ENCODE assay signal across 19 mouse cellular contexts in genomic region chr8:105788927-105789326, GRCm38 (mm10). TPM values are rescaled to one million over a fixed set of nuclear protein-coding genes. Genes with fewer than 3 reads are reported as not detected.
DNase-seq lines count a peak whose midpoint lies in the region; ATAC-seq and TF ChIP-seq lines count a peak whose summit lies in the region.
"Had no signal": no experiment of that assay in that cellular context is flagged by ENCODE, and none has a peak within 500 bp of the region (broad histone marks: within the 10 kb centered on the region; RNA-seq: fewer than 3 reads in every experiment).

No protein-coding gene starts in this region.

- WGBS in heart, embryonic 16.5 days: 49% methylated on average over 4 of the region's 4 CpGs
- WGBS in forebrain, postnatal 0 days: 60% methylated on average over 4 of the region's 4 CpGs

- H3K4me2 ChIP-seq in heart, embryonic 16.5 days (ENCODE audit: low read depth, low read length): no peak overlapping the region
- no peak overlapping the region for H3K4me2 ChIP-seq in forebrain, postnatal 0 days (ENCODE audit: low read depth)
- H3K4me2 ChIP-seq: embryonic facial prominence, embryonic 15.5 days; heart, embryonic 13.5 days had no signal

- peaks cover 9% of the 10 kb centered on the region; the same call in 1 of the 2 replicates for H3K36me3 ChIP-seq in heart, embryonic 16.5 days (ENCODE audit: control insufficient read depth, insufficient read depth)
- H3K36me3 ChIP-seq in forebrain, postnatal 0 days (ENCODE audit: insufficient read depth): peaks cover 10% of the 10 kb centered on the region

- no peaks in the 10 kb centered on the region for H3K4me1 ChIP-seq in heart, embryonic 16.5 days (ENCODE audit: control insufficient read depth, insufficient read depth, low read length)
- no peaks in the 10 kb centered on the region for H3K4me1 ChIP-seq in forebrain, postnatal 0 days (ENCODE audit: insufficient read depth)

- H3K27me3 ChIP-seq in heart, embryonic 16.5 days (ENCODE audit: control insufficient read depth, insufficient read depth, low read length): no peaks in the 10 kb centered on the region
- no peaks in the 10 kb centered on the region for H3K27me3 ChIP-seq in forebrain, postnatal 0 days (ENCODE audit: insufficient read depth, low read length)
- H3K27me3 ChIP-seq: embryonic facial prominence, embryonic 15.5 days had no signal

- H3K27ac ChIP-seq in heart, embryonic 16.5 days (ENCODE audit: low read length): peak overlapping the region; percentile 25
- H3K27ac ChIP-seq in forebrain, postnatal 0 days (ENCODE audit: low read depth, low read length): no peak overlapping the region
- H3K27ac ChIP-seq: embryonic facial prominence, embryonic 15.5 days; gastrocnemius, adult 2 months; heart, embryonic 13.5 days; macrophage had no signal

- no peak for TF ChIP-seq CTCF in forebrain, postnatal 0 days (IDR thresholded peaks at IDR 0.05; ENCODE audit: low read depth)

- H3K9ac ChIP-seq in heart, embryonic 16.5 days (ENCODE audit: low read length): no peak overlapping the region
- H3K9ac ChIP-seq in forebrain, postnatal 0 days: no peak overlapping the region
- H3K9ac ChIP-seq: embryonic facial prominence, embryonic 15.5 days; heart, embryonic 13.5 days had no signal

- H3K9me3 ChIP-seq in heart, embryonic 16.5 days (replicated peaks; ENCODE audit: control insufficient read depth, low read length): no peaks in the 10 kb centered on the region
- H3K9me3 ChIP-seq in forebrain, postnatal 0 days (ENCODE audit: low read length): no peaks in the 10 kb centered on the region
- H3K9me3 ChIP-seq: embryonic facial prominence, embryonic 15.5 days; heart, embryonic 13.5 days had no signal

- no peak overlapping the region for H3K4me3 ChIP-seq in heart, embryonic 16.5 days (ENCODE audit: low read length)
- H3K4me3 ChIP-seq in forebrain, postnatal 0 days (ENCODE audit: low read depth, low read length): no peak overlapping the region
- H3K4me3 ChIP-seq: embryonic facial prominence, embryonic 15.5 days; gastrocnemius, adult 2 months; heart, embryonic 13.5 days had no signal

- no peak for DNase-seq in heart, adult 18-20 months
- peak; percentile 61 for DNase-seq in T-cell, adult 2 months (ENCODE audit: low spot score)
- DNase-seq in thymus, postnatal 10 days (ENCODE audit: low spot score in 2 of 2): peak; percentile 40 to 46
- DNase-seq in forebrain, postnatal 0 days: no peak
- no peak for DNase-seq in kidney, postnatal 25 days
- no peak for DNase-seq in adrenal gland, adult 8-10 months
- DNase-seq: gastrocnemius, adult 2 months; layer of hippocampus, postnatal 36 days had no signal

- peak; percentile 72 for ATAC-seq in heart, embryonic 16.5 days (replicated peaks; ENCODE audit: extremely low read depth, insufficient read depth, low FRiP score)
- peak; percentile 82 for ATAC-seq in megakaryocyte progenitor cell, adult 5-6 weeks (replicated peaks; ENCODE audit: poor library complexity)
- ATAC-seq in forebrain, postnatal 0 days: no peak
- ATAC-seq: hindbrain, embryonic 16.5 days; intestine, postnatal 0 days; midbrain, embryonic 16.5 days had no signal

RNA-seq across cellular contexts. Expression of gene Gfod2, which starts 30.5 kb away (rescaled TPM):
- 7.5 and 12.0 TPM in 2 replicates for polyA plus RNA-seq in heart, embryonic 16.5 days (2015; fragmentation: Nextera tagmentation; extraction: Ambion mirVana)
- 1 to 10 TPM; 3.8 to 4.5 TPM for total RNA-seq in heart, adult 18-20 months (2021)
- total RNA-seq in megakaryocyte progenitor cell, adult 5-6 weeks (2015): 0.74 and 1.0 TPM in 2 replicates
- total RNA-seq in megakaryocyte progenitor cell, adult 5-6 weeks (2017): 1.4 and 4.2 TPM in 2 replicates
- total RNA-seq in forebrain, postnatal 0 days (2014; rRNA removed): 42.6 and 51.2 TPM in 2 replicates
- polyA plus RNA-seq in forebrain, postnatal 0 days (2015; fragmentation: Nextera tagmentation; extraction: Ambion mirVana): 58.4 and 71.2 TPM in 2 replicates
- total RNA-seq in adrenal gland, adult 8-10 months (2022): 10 to 100 TPM in 2 of 4 experiments, 1 to 10 TPM in 2; 8.9 to 10.9 (median 10.0) TPM

RNA-seq across cellular contexts. Expression of gene Ranbp10, which starts 38.2 kb away (rescaled TPM):
- polyA plus RNA-seq in heart, embryonic 16.5 days (2015; fragmentation: Nextera tagmentation; extraction: Ambion mirVana): 8.3 and 9.2 TPM in 2 replicates
- total RNA-seq in heart, adult 18-20 months (2021): 10 to 100 TPM; 18.1 to 18.6 TPM
- 12.6 and 13.2 TPM in 2 replicates for total RNA-seq in megakaryocyte progenitor cell, adult 5-6 weeks (2015)
- total RNA-seq in megakaryocyte progenitor cell, adult 5-6 weeks (2017): 7.7 and 9.2 TPM in 2 replicates
- total RNA-seq in forebrain, postnatal 0 days (2014; rRNA removed): 9.8 and 13.6 TPM in 2 replicates
- polyA plus RNA-seq in forebrain, postnatal 0 days (2015; fragmentation: Nextera tagmentation; extraction: Ambion mirVana): 3.5 and 4.5 TPM in 2 replicates
- 10 to 100 TPM; 25.7 to 30.1 (median 27.3) TPM for total RNA-seq in adrenal gland, adult 8-10 months (2022)

RNA-seq across cellular contexts. Expression of gene Tsnaxip1, which starts 38.6 kb away (rescaled TPM):
- 0.43 and 0.64 TPM in 2 replicates for polyA plus RNA-seq in heart, embryonic 16.5 days (2015; fragmentation: Nextera tagmentation; extraction: Ambion mirVana)
- total RNA-seq in heart, adult 18-20 months (2021): not detected
- not detected in 2 replicates for total RNA-seq in megakaryocyte progenitor cell, adult 5-6 weeks (2015)
- total RNA-seq in megakaryocyte progenitor cell, adult 5-6 weeks (2017): not detected in 2 replicates
- 0.67 and 1.2 TPM in 2 replicates for total RNA-seq in forebrain, postnatal 0 days (2014; rRNA removed)
- polyA plus RNA-seq in forebrain, postnatal 0 days (2015; fragmentation: Nextera tagmentation; extraction: Ambion mirVana): 0.92 and 1.1 TPM in 2 replicates
- total RNA-seq in adrenal gland, adult 8-10 months (2022): not detected
- total RNA-seq: adrenal gland, adult 18-20 months; gastrocnemius, adult 2 months; heart, postnatal 4 days; liver, adult 2 months had no signal
- polyA plus RNA-seq: intestine, postnatal 0 days; liver, adult 2 months; macrophage had no signal

Comparison
In these comparisons a context has a peak if more than half of its experiments do, and no peak if none do; other contexts are left out.
1. DNase-seq: peak in T-cell, adult 2 months (single experiment) and thymus, postnatal 10 days (2 of 2); none in heart, adult 18-20 months (0 of 2), forebrain, postnatal 0 days (single experiment), kidney, postnatal 25 days (0 of 2) and adrenal gland, adult 8-10 months (single experiment).